Mouse (Mus musculus) testis, adult 2 months (tissue): Measurements from ENCODE around the gene Megf11. TPM values are rescaled to one million over a fixed set of nuclear protein-coding genes. Genes with fewer than 3 reads are reported as not detected.
"Not testable (repeated sequence)": the region's sequence is repeated elsewhere in the genome, so short reads cannot be mapped to it uniquely, and the experiment has no call there.

Experiments used
- H3K27ac ChIP-seq: fragments of 200-500 bp; 2 replicates; pipeline ENCODE4 v1.5.1; 2012; ENCODE audit warnings: low read depth, low read length; ENCODE audit not compliant: control insufficient read depth, insufficient read depth
- H3K27me3 ChIP-seq: fragments of 200-500 bp; 2 replicates; pipeline ENCODE4 v1.6.1; 2012; ENCODE audit warnings: mild to moderate bottlenecking, low read length, moderate library complexity; ENCODE audit not compliant: control insufficient read depth, insufficient read depth
- H3K36me3 ChIP-seq: fragments of 200-500 bp; 2 replicates; pipeline ENCODE4 v1.6.1; 2012; ENCODE audit warnings: mild to moderate bottlenecking, low read length; ENCODE audit not compliant: control insufficient read depth, insufficient read depth
- H3K4me1 ChIP-seq: fragments of 200-500 bp; 2 replicates; pipeline ENCODE4 v1.6.1; 2012; ENCODE audit warnings: low read length; ENCODE audit not compliant: control insufficient read depth, insufficient read depth
- H3K4me3 ChIP-seq: fragments of 200-500 bp; 2 replicates; pipeline ENCODE4 v1.5.1; 2012; ENCODE audit warnings: low read depth, mild to moderate bottlenecking, low read length, moderate library complexity, mixed read lengths; ENCODE audit not compliant: control insufficient read depth
- CTCF ChIP-seq: fragments of 200-500 bp; IDR thresholded peaks from 2 replicates; pipeline ENCODE4 v1.5.1; 2012; ENCODE audit warnings: low read depth, mild to moderate bottlenecking, inconsistent platforms, low read length, moderate library complexity; ENCODE audit not compliant: control insufficient read depth, insufficient read depth, insufficient replicate concordance
- POLR2A ChIP-seq: fragments of 200-500 bp; IDR thresholded peaks from 2 replicates; pipeline ENCODE4 v1.6.1; 2012; ENCODE audit warnings: low read depth, mild to moderate bottlenecking, inconsistent platforms, low read length, moderate library complexity; ENCODE audit not compliant: control insufficient read depth
- polyA plus RNA-seq: library from polyadenylated mRNA; depleted of rRNA; stranded (reverse); fragments of >200 nt; gene quantifications from 2 replicates; pipeline ENCODE4 v1.2.3, GENCODE M21; 2012

Megf11 gene
- polyA plus RNA-seq, 1 experiment: 0.30 TPM

DNA sequence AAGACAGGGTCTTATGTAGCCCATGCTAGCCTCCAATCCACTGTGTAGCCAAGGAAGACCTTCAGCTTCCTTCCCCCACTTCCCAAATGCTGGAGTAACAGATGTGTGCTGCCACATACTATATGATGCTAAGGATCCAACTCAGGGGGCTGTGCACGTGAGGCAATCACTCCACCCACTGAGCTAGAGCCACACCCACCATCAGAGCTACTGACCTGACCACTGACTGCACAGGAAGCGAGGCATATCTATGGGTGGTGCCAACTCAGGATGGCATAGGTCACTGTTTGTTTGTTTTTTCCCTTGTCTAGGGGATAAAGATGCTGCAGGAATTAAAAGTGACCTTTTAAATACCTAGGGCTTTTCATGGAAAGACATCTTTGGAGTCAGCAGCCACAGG lies 86.7 kb downstream of the Megf11 start:
- TF ChIP-seq POLR2A (no peak), CTCF (no peak)
- Histone ChIP-seq H3K27me3 (no peaks in the 10 kb centered on the region), H3K4me1 (no peaks in the 10 kb centered on the region), H3K36me3 (no peaks in the 10 kb centered on the region), H3K4me3 (no peak overlapping the region), H3K27ac (no peak overlapping the region)

GRCm38 (mm10) chr9:64472743-64473142 lies 87.3 kb downstream of the Megf11 start:
- peak overlapping the region; percentile 81 for H3K4me3 ChIP-seq
- H3K27me3 ChIP-seq: no peaks in the 10 kb centered on the region
- H3K4me1 ChIP-seq: no peaks in the 10 kb centered on the region
- H3K36me3 ChIP-seq: no peaks in the 10 kb centered on the region
- no peak overlapping the region for H3K27ac ChIP-seq
- no peak for TF ChIP-seq POLR2A
- TF ChIP-seq CTCF: no peak

GRCm38 (mm10) chr9:64473170-64473569 lies 87.7 kb downstream of the Megf11 start:
- no peak overlapping the region for H3K27ac ChIP-seq
- H3K36me3 ChIP-seq: no peaks in the 10 kb centered on the region
- H3K4me1 ChIP-seq: no peaks in the 10 kb centered on the region
- no peaks in the 10 kb centered on the region for H3K27me3 ChIP-seq
- TF ChIP-seq POLR2A (no peak), CTCF (no peak)
- H3K4me3 ChIP-seq: peak overlapping the region; percentile 81

DNA sequence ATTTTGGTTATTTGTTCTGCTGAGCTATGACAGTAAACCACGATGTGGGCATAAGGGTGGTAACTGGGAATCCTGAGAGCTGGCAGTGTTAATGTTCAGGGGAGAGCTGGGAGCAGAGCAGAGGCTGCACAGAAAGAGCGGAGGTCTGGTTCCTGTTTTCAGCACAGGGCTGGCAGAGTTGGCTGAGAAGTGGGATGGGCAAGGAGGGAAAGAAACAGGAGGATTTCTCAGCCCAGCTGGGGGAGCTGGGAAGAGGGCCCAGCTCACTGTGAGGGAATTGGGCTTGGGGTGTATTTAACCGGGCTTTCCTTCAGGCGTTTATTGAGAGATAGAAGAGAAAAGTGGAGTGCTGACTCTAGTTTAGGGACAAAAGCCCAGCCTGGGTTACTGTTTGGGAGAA lies 88.3 kb downstream of the Megf11 start:
- no peaks in the 10 kb centered on the region for H3K27me3 ChIP-seq
- no peak overlapping the region for H3K27ac ChIP-seq
- H3K4me3 ChIP-seq: peak overlapping the region; percentile 81
- H3K4me1 ChIP-seq: no peaks in the 10 kb centered on the region
- no peaks in the 10 kb centered on the region for H3K36me3 ChIP-seq
- no peak for TF ChIP-seq POLR2A
- TF ChIP-seq CTCF: no peak

- no peak for TF ChIP-seq CTCF
- TF ChIP-seq POLR2A: no peak
- Histone ChIP-seq H3K4me1 (no peaks in the 10 kb centered on the region), H3K36me3 (no peaks in the 10 kb centered on the region), H3K27ac (no peak overlapping the region), H3K4me3 (peak overlapping the region; percentile 81), H3K27me3 (no peaks in the 10 kb centered on the region)
These were observed 88.7 kb downstream of the Megf11 start for GRCm38 (mm10) chr9:64474142-64474541.

DNA sequence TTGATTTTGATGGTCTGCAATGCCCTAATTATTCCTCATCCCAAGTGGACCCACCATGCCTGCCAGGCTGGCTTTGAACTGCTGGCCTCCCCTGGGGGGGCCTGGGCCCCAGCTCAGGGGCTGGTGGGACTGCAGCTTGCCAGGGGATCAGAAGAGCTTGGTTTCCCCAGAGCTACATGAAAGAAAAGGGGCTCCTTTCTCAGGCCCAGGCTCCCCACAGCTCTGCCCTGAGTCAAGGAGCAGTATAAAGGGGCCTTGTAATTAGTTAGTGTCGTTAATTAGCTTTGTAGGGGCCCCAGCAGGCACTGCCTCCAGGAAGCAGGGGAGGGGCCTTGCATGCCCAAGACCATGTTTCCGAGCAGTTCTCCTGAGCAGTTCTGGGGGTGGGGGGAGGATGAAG lies 90.5 kb downstream of the Megf11 start:
- Histone ChIP-seq H3K4me1 (no peaks in the 10 kb centered on the region), H3K4me3 (no peak overlapping the region), H3K27ac (no peak overlapping the region), H3K36me3 (no peaks in the 10 kb centered on the region), H3K27me3 (no peaks in the 10 kb centered on the region)
- TF ChIP-seq POLR2A: no peak
- TF ChIP-seq CTCF: no peak

GRCm38 (mm10) chr9:64477397-64477796 lies 92.0 kb downstream of the Megf11 start:
- H3K27ac ChIP-seq, H3K4me3 ChIP-seq, H3K4me1 ChIP-seq, H3K36me3 ChIP-seq, H3K27me3 ChIP-seq: not testable (repeated sequence)

GRCm38 (mm10) chr9:64482126-64482525 lies 96.7 kb downstream of the Megf11 start:
- no peaks in the 10 kb centered on the region for H3K4me1 ChIP-seq
- H3K27me3 ChIP-seq: no peaks in the 10 kb centered on the region
- TF ChIP-seq POLR2A (no peak), CTCF (no peak)
- H3K4me3 ChIP-seq: no peak overlapping the region
- no peak overlapping the region for H3K27ac ChIP-seq
- H3K36me3 ChIP-seq: no peaks in the 10 kb centered on the region
